Mouse (Mus musculus): ENCODE results near the gene B4gat1. TPM values are rescaled to one million over a fixed set of nuclear protein-coding genes. Genes with fewer than 3 reads are reported as not detected.
A peak's percentile ranks its signal among the peaks of the same experiment; 100 is the strongest.
"Not testable (repeated sequence)": the region's sequence is repeated elsewhere in the genome, so short reads cannot be mapped to it uniquely, and the experiment has no call there.

The B4gat1 gene
- polyA plus RNA-seq, 1 experiment from 2014 or later, result 42.4 TPM

GRCm38 (mm10) chr19:5082005-5082404 is 43.4 kb downstream of the B4gat1 start:
- H3K4me3 ChIP-seq, result no peak overlapping the region
- H3K4me1 ChIP-seq, result peaks cover 9% of the 10 kb centered on the region
- ATAC-seq (ENCODE audit: low FRiP score, low read depth), result no peak
- H3K27me3 ChIP-seq, result peaks cover 77% of the 10 kb centered on the region
- no peak overlapping the region for H3K9ac ChIP-seq (replicated peaks)
- WGBS, result 67% methylated on average over 18 of the region's 18 CpGs
- no peaks in the 10 kb centered on the region for H3K36me3 ChIP-seq
- H3K9me3 ChIP-seq, result no peaks in the 10 kb centered on the region
- no peak overlapping the region for H3K4me2 ChIP-seq (replicated peaks)
- H3K27ac ChIP-seq (replicated peaks), result no peak overlapping the region

- 77% methylated on average over 24 of the region's 24 CpGs for whole genome bisulfite sequencing
- H3K27me3 ChIP-seq, result peaks cover 77% of the 10 kb centered on the region
Observed at GRCm38 (mm10) chr19:5082596-5082995, 44.0 kb downstream of the B4gat1 start.

GRCm38 (mm10) chr19:5083961-5084833 is 45.6 kb downstream of the B4gat1 start:
- no peaks in the 10 kb centered on the region for H3K36me3 ChIP-seq
- H3K9me3 ChIP-seq, result no peaks in the 10 kb centered on the region
- H3K4me2 ChIP-seq (replicated peaks), result peak overlapping the region; percentile 72; the same call in 1 of the 2 replicates
- H3K27ac ChIP-seq (replicated peaks), result no peak overlapping the region
- no peak for ATAC-seq (ENCODE audit: low FRiP score, low read depth)
- peaks cover 73% of the 10 kb centered on the region for H3K27me3 ChIP-seq
- H3K4me3 ChIP-seq, result peak overlapping the region; percentile 47; the same call in 1 of the 2 replicates
- 75% methylated on average over 3 of the region's 3 CpGs for WGBS
- no peak overlapping the region for H3K9ac ChIP-seq (replicated peaks)
- peaks cover 22% of the 10 kb centered on the region for H3K4me1 ChIP-seq

More at GRCm38 (mm10) chr19:5082596-5082995, 44.0 kb downstream of the B4gat1 start:
- Histone ChIP-seq H3K9ac (replicated peaks) (no peak overlapping the region), H3K27ac (replicated peaks) (no peak overlapping the region), H3K4me3 (no peak overlapping the region), H3K36me3 (no peaks in the 10 kb centered on the region), H3K9me3 (no peaks in the 10 kb centered on the region), H3K4me1 (peaks cover 14% of the 10 kb centered on the region), H3K4me2 (replicated peaks) (no peak overlapping the region)
- ATAC-seq (ENCODE audit: low FRiP score, low read depth), result no peak

- WGBS, result 7% methylated on average over 15 of the region's 15 CpGs
Observed at GRCm38 (mm10) chr19:5084834-5085144, 46.2 kb downstream of the B4gat1 start.

GRCm38 (mm10) chr19:5085145-5085863 is 46.7 kb downstream of the B4gat1 start, which contains the start of gene Tmem151a:
Tmem151a (minus strand) TSS chr19:5085531.
- no peak within 1 kb of the TSS for H3K27ac ChIP-seq (replicated peaks)
- peaks cover 64% of the 10 kb centered on the region for H3K27me3 ChIP-seq
- WGBS, result under 1% methylated on average over 69 of the region's 69 CpGs
- peak within 1 kb of the TSS; percentile 56 for H3K9ac ChIP-seq (replicated peaks)
- H3K36me3 ChIP-seq, result peaks cover 1% of the 10 kb centered on the region; the same call in 1 of the 2 replicates
- peaks cover 27% of the 10 kb centered on the region for H3K4me1 ChIP-seq
- no peak for ATAC-seq (ENCODE audit: low FRiP score, low read depth)
- H3K9me3 ChIP-seq, result no peaks in the 10 kb centered on the region
- H3K4me2 ChIP-seq (replicated peaks), result peak within 1 kb of the TSS; percentile 72
- peak within 1 kb of the TSS; percentile 47 for H3K4me3 ChIP-seq

More at GRCm38 (mm10) chr19:5084834-5085144, 46.2 kb downstream of the B4gat1 start:
- no peak for ATAC-seq (ENCODE audit: low FRiP score, low read depth)
- H3K9me3 ChIP-seq, result no peaks in the 10 kb centered on the region
- no peak overlapping the region for H3K27ac ChIP-seq (replicated peaks)
- peak overlapping the region; percentile 47 for H3K4me3 ChIP-seq
- peak overlapping the region; percentile 56; the same call in 1 of the 2 replicates for H3K9ac ChIP-seq (replicated peaks)
- H3K4me1 ChIP-seq, result peaks cover 27% of the 10 kb centered on the region
- peak overlapping the region; percentile 72 for H3K4me2 ChIP-seq (replicated peaks)
- peaks cover 70% of the 10 kb centered on the region for H3K27me3 ChIP-seq
- H3K36me3 ChIP-seq, result no peaks in the 10 kb centered on the region

GRCm38 (mm10) chr19:5086533-5086932 is 47.9 kb downstream of the B4gat1 start:
- peaks cover 27% of the 10 kb centered on the region for H3K4me1 ChIP-seq
- not testable (repeated sequence) for ATAC-seq (ENCODE audit: low FRiP score, low read depth); H3K27ac ChIP-seq (replicated peaks); H3K9ac ChIP-seq (replicated peaks); H3K4me2 ChIP-seq (replicated peaks); H3K9me3 ChIP-seq; H3K4me3 ChIP-seq
- WGBS, result 71% methylated on average over 4 of the region's 4 CpGs
- peaks cover 52% of the 10 kb centered on the region for H3K27me3 ChIP-seq
- H3K36me3 ChIP-seq, result peaks cover 12% of the 10 kb centered on the region

GRCm38 (mm10) chr19:5087884-5088728 is 49.5 kb downstream of the B4gat1 start, which contains the start of gene Yif1a:
Yif1a (plus strand) TSS chr19:5088538.
- H3K9me3 ChIP-seq, result no peaks in the 10 kb centered on the region
- peak; percentile 95 for ATAC-seq (ENCODE audit: low FRiP score, low read depth)
- H3K36me3 ChIP-seq, result peaks cover 28% of the 10 kb centered on the region
- under 1% methylated on average over 58 of the region's 58 CpGs for WGBS
- peaks cover 30% of the 10 kb centered on the region for H3K4me1 ChIP-seq
- H3K9ac ChIP-seq (replicated peaks), result peak within 1 kb of the TSS; percentile 73
- H3K27me3 ChIP-seq, result peaks cover 36% of the 10 kb centered on the region
- H3K27ac ChIP-seq (replicated peaks), result peak within 1 kb of the TSS; percentile 91
- peak within 1 kb of the TSS; percentile 89 for H3K4me3 ChIP-seq
- peak within 1 kb of the TSS; percentile 89 for H3K4me2 ChIP-seq (replicated peaks)

GRCm38 (mm10) chr19:5089324-5089723 is 50.7 kb downstream of the B4gat1 start:
- H3K9ac ChIP-seq (replicated peaks), result peak overlapping the region; percentile 73; the same call in 1 of the 2 replicates
- H3K27ac ChIP-seq (replicated peaks), result no peak overlapping the region
- peak overlapping the region; percentile 89 for H3K4me3 ChIP-seq
- H3K4me1 ChIP-seq, result peaks cover 42% of the 10 kb centered on the region
- H3K27me3 ChIP-seq, result peaks cover 24% of the 10 kb centered on the region
- no peaks in the 10 kb centered on the region for H3K9me3 ChIP-seq
- peaks cover 36% of the 10 kb centered on the region for H3K36me3 ChIP-seq
- no peak for ATAC-seq (ENCODE audit: low FRiP score, low read depth)
- WGBS, result 91% methylated on average over 4 of the region's 4 CpGs
- H3K4me2 ChIP-seq (replicated peaks), result peak overlapping the region; percentile 89

Other genes starting within 250 kb of the B4gat1 start
- gene Rbm4, start 244.9 kb upstream of the B4gat1 start, polyA plus RNA-seq (2016; fragmentation: Nextera tagmentation; extraction: Ambion mirVana), result 86.0 and 94.7 TPM in 2 replicates
- 47.3 and 50.1 TPM in 2 replicates for gene Gm21992, start 227.2 kb upstream of the B4gat1 start, polyA plus RNA-seq (2016; fragmentation: Nextera tagmentation; extraction: Ambion mirVana)
- 108 and 111 TPM in 2 replicates for gene Rbm14, start 227.2 kb upstream of the B4gat1 start, polyA plus RNA-seq (2016; fragmentation: Nextera tagmentation; extraction: Ambion mirVana)
- 34.1 and 38.1 TPM in 2 replicates for gene Ccs, start 199.5 kb upstream of the B4gat1 start, polyA plus RNA-seq (2016; fragmentation: Nextera tagmentation; extraction: Ambion mirVana)
- 0.15 TPM in 1 of 2 replicates, not detected in the other for gene Ccdc87, start 199.5 kb upstream of the B4gat1 start, polyA plus RNA-seq (2016; fragmentation: Nextera tagmentation; extraction: Ambion mirVana)
- gene Ctsf, start 183.7 kb upstream of the B4gat1 start, polyA plus RNA-seq (2016; fragmentation: Nextera tagmentation; extraction: Ambion mirVana), result 51.7 and 52.0 TPM in 2 replicates
- gene Actn3, start 160.9 kb upstream of the B4gat1 start, polyA plus RNA-seq (2016; fragmentation: Nextera tagmentation; extraction: Ambion mirVana), result 1.2 and 1.6 TPM in 2 replicates
- 21.6 and 21.8 TPM in 2 replicates for gene Zdhhc24, start 160.2 kb upstream of the B4gat1 start, polyA plus RNA-seq (2016; fragmentation: Nextera tagmentation; extraction: Ambion mirVana)
- 9.9 and 11.4 TPM in 2 replicates for gene Bbs1, start 132.2 kb upstream of the B4gat1 start, polyA plus RNA-seq (2016; fragmentation: Nextera tagmentation; extraction: Ambion mirVana)
- gene Dpp3, start 110.5 kb upstream of the B4gat1 start, polyA plus RNA-seq (2016; fragmentation: Nextera tagmentation; extraction: Ambion mirVana), result 179 and 189 TPM in 2 replicates
- 3.8 and 4.6 TPM in 2 replicates for gene Peli3, start 95.7 kb upstream of the B4gat1 start, polyA plus RNA-seq (2016; fragmentation: Nextera tagmentation; extraction: Ambion mirVana)
- 125 and 129 TPM in 2 replicates for gene Mrpl11, start 76.7 kb upstream of the B4gat1 start, polyA plus RNA-seq (2016; fragmentation: Nextera tagmentation; extraction: Ambion mirVana)
- gene Npas4, start 48.5 kb upstream of the B4gat1 start, polyA plus RNA-seq (2016; fragmentation: Nextera tagmentation; extraction: Ambion mirVana), result 0.07 and 0.20 TPM in 2 replicates
- gene Slc29a2, start 15.0 kb upstream of the B4gat1 start, polyA plus RNA-seq (2016; fragmentation: Nextera tagmentation; extraction: Ambion mirVana), result 4.8 and 5.1 TPM in 2 replicates
- gene AC124502.3, start 65 bp downstream of the B4gat1 start, polyA plus RNA-seq (2016; fragmentation: Nextera tagmentation; extraction: Ambion mirVana), result 4.0 and 4.4 TPM in 2 replicates
- gene Brms1, start 2.5 kb downstream of the B4gat1 start, polyA plus RNA-seq (2016; fragmentation: Nextera tagmentation; extraction: Ambion mirVana), result 56.6 and 63.7 TPM in 2 replicates
- 1.7 and 2.0 TPM in 2 replicates for gene Rin1, start 11.7 kb downstream of the B4gat1 start, polyA plus RNA-seq (2016; fragmentation: Nextera tagmentation; extraction: Ambion mirVana)
- gene Cd248, start 29.3 kb downstream of the B4gat1 start, polyA plus RNA-seq (2016; fragmentation: Nextera tagmentation; extraction: Ambion mirVana), result 24.7 and 31.5 TPM in 2 replicates
- 0.94 and 2.0 TPM in 2 replicates for gene Tmem151a, start 46.7 kb downstream of the B4gat1 start, polyA plus RNA-seq (2016; fragmentation: Nextera tagmentation; extraction: Ambion mirVana)
- 60.9 and 61.6 TPM in 2 replicates for gene Yif1a, start 49.7 kb downstream of the B4gat1 start, polyA plus RNA-seq (2016; fragmentation: Nextera tagmentation; extraction: Ambion mirVana)
- 196 and 239 TPM in 2 replicates for gene Cnih2, start 59.7 kb downstream of the B4gat1 start, polyA plus RNA-seq (2016; fragmentation: Nextera tagmentation; extraction: Ambion mirVana)
- gene Rab1b, start 68.2 kb downstream of the B4gat1 start, polyA plus RNA-seq (2016; fragmentation: Nextera tagmentation; extraction: Ambion mirVana), result 232 and 247 TPM in 2 replicates
- 53.3 and 54.7 TPM in 2 replicates for gene Klc2, start 79.7 kb downstream of the B4gat1 start, polyA plus RNA-seq (2016; fragmentation: Nextera tagmentation; extraction: Ambion mirVana)
- 32.5 and 32.8 TPM in 2 replicates for gene Pacs1, start 234.3 kb downstream of the B4gat1 start, polyA plus RNA-seq (2016; fragmentation: Nextera tagmentation; extraction: Ambion mirVana)